Mouse (Mus musculus) limb, embryonic 14.5 days (tissue): ENCODE data around the gene Gna12. TPM values are rescaled to one million over a fixed set of nuclear protein-coding genes. Genes with fewer than 3 reads are reported as not detected.

Experiments used
- ATAC-seq: fragments of 200-750 bp; cut with Nextera tagmentation; 2 replicates; pipeline ENCODE4 v1.8.0; 2017; ENCODE audit warnings: low read depth, moderate number of reproducible peaks, moderate TSS enrichment; ENCODE audit not compliant: low FRiP score
- DNase-seq: peaks from one replicate; pipeline ENCODE4 v3.0.0-alpha.2; 2015; ENCODE audit warnings: low spot score
- H3K27ac ChIP-seq: fragments of 300-500 bp; sonication (generic); replicated peaks from 2 replicates; pipeline ENCODE4 v1.5.1; 2014; ENCODE audit warnings: low read depth, mild to moderate bottlenecking, low read length, moderate library complexity, mixed read lengths
- H3K27me3 ChIP-seq: fragments of 300-500 bp; sonication (generic); 2 replicates; pipeline ENCODE4 v1.6.1; 2014; ENCODE audit warnings: low read length, mixed read lengths; ENCODE audit not compliant: control insufficient read depth, insufficient read depth
- H3K36me3 ChIP-seq: fragments of 300-500 bp; sonication (generic); 2 replicates; pipeline ENCODE4 v1.6.1; 2014; ENCODE audit warnings: mild to moderate bottlenecking, low read length, moderate library complexity, mixed read lengths; ENCODE audit not compliant: control insufficient read depth, insufficient read depth
- H3K4me1 ChIP-seq: fragments of 300-500 bp; sonication (generic); 2 replicates; pipeline ENCODE4 v1.6.1; 2014; ENCODE audit warnings: antibody characterized with exemption, low read length, mixed read lengths; ENCODE audit not compliant: control insufficient read depth, insufficient read depth
- H3K4me2 ChIP-seq: fragments of 300-500 bp; sonication (generic); replicated peaks from 2 replicates; pipeline ENCODE4 v1.6.1; 2014; ENCODE audit warnings: low read depth, mild to moderate bottlenecking, low read length, moderate library complexity; ENCODE audit not compliant: severe bottlenecking
- H3K4me3 ChIP-seq: fragments of 300-500 bp; sonication (generic); replicated peaks from 2 replicates; pipeline ENCODE4 v1.5.1; 2014; ENCODE audit warnings: low read length
- H3K9ac ChIP-seq: fragments of 300-500 bp; sonication (generic); 2 replicates; pipeline ENCODE4 v1.6.1; 2014; ENCODE audit warnings: mild to moderate bottlenecking, low read depth, low read length, moderate library complexity; ENCODE audit not compliant: severe bottlenecking
- H3K9me3 ChIP-seq: fragments of 300-500 bp; sonication (generic); 2 replicates; pipeline ENCODE4 v1.6.1; 2016; ENCODE audit warnings: low read length; ENCODE audit not compliant: control insufficient read depth
- POLR2A ChIP-seq: fragments of 200-500 bp; IDR thresholded peaks from 2 replicates; pipeline ENCODE4 v1.8.0; 2012; ENCODE audit warnings: inconsistent platforms, mild to moderate bottlenecking, moderate library complexity, borderline replicate concordance; ENCODE audit not compliant: insufficient read depth, insufficient read length; ENCODE audit errors: extremely low read depth
- WGBS: fragments of 180-500 bp; shearing (Covaris S2); extraction: QIAGEN DNeasy Blood & Tissue Kit; methylation state at CpG from one replicate; pipeline ENCODE4 v1.1.7; 2014; 5-methylcytosine and 5-hydroxymethylcytosine counted together
- polyA plus RNA-seq, 2 experiments: library from polyadenylated mRNA; depleted of rRNA in 1 of 2; stranded (reverse) in 1 of 2; unstranded in 1 of 2; fragments of >200 nt; fragmentation: Nextera tagmentation in 1 of 2; extraction: Ambion mirVana in 1 of 2; gene quantifications; 2 replicates each; pipeline versions ENCODE4 v1.2.1 to v1.2.3; 2012 to 2014

Gna12 gene
- polyA plus RNA-seq, 2 experiments, result 46.7 to 63.8 TPM

DNA sequence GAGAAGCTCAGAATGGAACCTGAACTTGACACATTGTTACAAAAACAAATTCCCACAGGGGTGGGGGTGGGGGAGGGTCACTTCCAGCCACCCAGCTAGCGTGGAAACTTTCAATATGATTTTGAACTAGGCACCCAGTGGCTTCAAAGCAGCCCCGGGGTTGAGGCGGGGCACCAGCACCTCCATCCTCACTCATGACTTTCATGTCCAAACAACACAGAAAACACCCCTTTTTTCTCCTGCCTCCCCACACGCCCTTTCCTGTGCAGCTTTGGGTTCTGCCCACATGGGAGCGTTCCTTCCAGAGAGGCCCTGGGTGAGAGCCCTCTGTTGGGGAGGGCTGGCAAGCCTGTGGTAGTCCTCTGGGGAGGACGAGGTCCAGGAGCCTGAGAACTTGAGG lies 41.0 kb upstream of the Gna12 start:
- 66% methylated on average over 6 of the region's 6 CpGs for WGBS
- Histone ChIP-seq H3K36me3 (no peaks in the 10 kb centered on the region), H3K9me3 (no peaks in the 10 kb centered on the region), H3K27ac (no peak overlapping the region), H3K27me3 (no peaks in the 10 kb centered on the region; the same call in 1 of the 2 replicates), H3K4me2 (no peak overlapping the region), H3K4me1 (peaks cover 23% of the 10 kb centered on the region), H3K4me3 (no peak overlapping the region), H3K9ac (no peak overlapping the region)
- no peak for TF ChIP-seq POLR2A
- no peak for DNase-seq
- ATAC-seq, result no peak

DNA sequence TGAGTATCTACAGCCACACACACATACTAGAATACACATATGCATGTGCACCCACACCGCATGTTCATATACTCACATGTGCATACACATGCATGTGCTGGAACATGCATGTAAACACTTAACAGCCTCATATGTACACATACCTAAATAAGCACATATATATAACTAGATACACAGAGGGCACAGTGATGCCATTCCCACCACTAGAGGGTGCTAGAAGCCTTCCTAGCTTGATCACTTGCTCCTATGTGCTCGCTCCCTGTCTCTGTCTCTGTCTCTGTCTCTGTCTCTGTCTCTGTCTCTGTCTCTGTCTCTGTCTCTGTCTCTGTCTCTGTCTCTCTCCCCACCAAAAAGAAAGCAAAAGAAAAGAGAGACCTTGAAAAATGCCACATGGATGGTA lies 38.8 kb upstream of the Gna12 start:
- Histone ChIP-seq H3K4me1 (peaks cover 23% of the 10 kb centered on the region), H3K27me3 (no peaks in the 10 kb centered on the region; the same call in 1 of the 2 replicates), H3K36me3 (no peaks in the 10 kb centered on the region), H3K9me3 (no peaks in the 10 kb centered on the region), H3K27ac (no peak overlapping the region), H3K4me3 (no peak overlapping the region), H3K4me2 (no peak overlapping the region), H3K9ac (no peak overlapping the region)
- ATAC-seq (no peak), DNase-seq (peak; percentile 89)
- WGBS, result 63% methylated on average over 2 of the region's 2 CpGs
- no peak for TF ChIP-seq POLR2A

DNA sequence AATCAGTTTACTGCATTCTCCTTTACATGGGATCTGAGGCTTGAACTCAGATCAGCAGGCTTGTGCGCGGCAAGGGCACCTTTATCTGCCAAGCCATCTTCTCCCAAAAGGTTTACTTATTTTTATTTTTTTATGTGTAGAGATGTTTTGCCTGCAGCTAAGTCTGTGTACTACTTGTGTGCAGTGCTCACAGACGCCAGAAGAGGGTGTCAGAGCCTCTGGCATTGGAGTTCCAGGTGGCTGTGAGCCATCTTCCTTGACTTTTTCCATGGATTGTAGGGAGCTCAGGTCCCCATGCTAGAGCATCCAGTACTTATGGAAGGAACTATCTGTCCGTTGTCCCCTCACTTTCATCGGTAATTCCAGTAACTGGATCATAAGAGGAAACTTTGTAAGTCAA lies 29.5 kb upstream of the Gna12 start:
- Histone ChIP-seq H3K36me3 (no peaks in the 10 kb centered on the region), H3K9ac (no peak overlapping the region), H3K4me3 (no peak overlapping the region), H3K27ac (no peak overlapping the region), H3K4me2 (no peak overlapping the region), H3K4me1 (peaks cover 5% of the 10 kb centered on the region), H3K9me3 (no peaks in the 10 kb centered on the region), H3K27me3 (no peaks in the 10 kb centered on the region)
- WGBS, result 79% methylated on average over 5 of the region's 5 CpGs
- ATAC-seq (no peak), DNase-seq (no peak)
- no peak for TF ChIP-seq POLR2A

DNA sequence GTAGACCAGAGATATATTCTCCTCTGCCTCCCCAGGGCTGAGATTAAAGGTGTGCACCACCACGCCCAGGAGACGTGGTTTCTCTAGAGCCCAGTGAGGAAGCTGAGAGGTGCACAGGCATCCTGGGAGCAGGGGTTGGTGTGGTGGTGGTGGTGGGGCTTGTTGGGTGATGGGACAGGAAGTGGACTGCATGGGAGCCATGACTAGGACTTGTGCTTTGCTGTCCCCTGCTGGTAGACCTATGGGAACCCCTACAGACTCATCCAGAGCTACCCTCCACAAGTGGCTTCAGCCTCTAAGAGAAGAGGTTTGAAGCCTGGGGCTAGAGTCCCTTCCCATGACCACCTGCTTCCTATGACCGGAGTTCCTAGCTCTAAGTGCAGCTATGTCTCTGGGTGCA lies 28.1 kb upstream of the Gna12 start:
- 72% methylated on average over 3 of the region's 3 CpGs for WGBS
- DNase-seq (no peak), ATAC-seq (no peak)
- no peak overlapping the region for H3K4me3 ChIP-seq
- no peak overlapping the region for H3K9ac ChIP-seq
- no peak overlapping the region for H3K27ac ChIP-seq
- H3K4me1 ChIP-seq, result peaks cover 5% of the 10 kb centered on the region
- H3K4me2 ChIP-seq, result no peak overlapping the region
- no peaks in the 10 kb centered on the region for H3K9me3 ChIP-seq
- H3K36me3 ChIP-seq, result no peaks in the 10 kb centered on the region
- TF ChIP-seq POLR2A, result no peak
- H3K27me3 ChIP-seq, result no peaks in the 10 kb centered on the region

DNA sequence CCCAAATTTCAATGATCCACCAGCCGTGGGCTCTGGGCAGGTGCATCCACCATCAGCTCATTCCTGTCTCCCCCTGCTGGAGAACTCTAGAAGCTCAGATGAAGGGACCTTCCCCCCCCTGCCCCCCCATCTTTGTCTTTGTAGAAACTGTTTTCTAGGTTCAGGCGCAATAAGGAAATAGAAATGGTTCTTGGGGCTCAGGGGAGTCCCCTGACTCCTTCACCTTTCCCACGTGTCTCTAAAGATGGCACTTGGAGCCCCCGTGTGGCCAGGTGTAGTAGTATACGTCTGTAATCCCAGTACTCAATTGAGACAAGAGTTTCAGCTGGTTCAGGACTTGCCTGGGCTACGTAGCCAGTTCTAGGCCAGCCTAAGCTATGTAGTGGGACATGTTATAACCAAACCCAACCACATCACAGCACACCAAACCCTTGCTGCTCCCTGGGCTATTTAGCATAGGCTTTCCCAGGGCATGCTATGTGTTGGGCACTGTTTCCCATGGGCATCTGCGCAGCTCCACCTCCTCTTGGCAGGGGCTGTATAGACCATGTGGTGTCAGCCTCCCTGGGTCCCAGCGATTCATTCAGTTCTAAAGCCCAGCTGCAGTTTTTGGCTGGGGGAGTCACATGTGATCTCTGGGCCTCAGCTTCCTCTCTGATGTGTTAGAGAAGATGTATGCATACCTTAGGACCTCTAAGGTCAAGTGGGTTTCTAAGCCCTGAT lies 27.4 kb upstream of the Gna12 start:
- WGBS, result 60% methylated on average over 8 of the region's 8 CpGs
- ATAC-seq, result no peak

More for the DNA sequence above, 27.4 kb upstream of the Gna12 start:
- no peak overlapping the region for H3K4me2 ChIP-seq
- H3K27ac ChIP-seq, result no peak overlapping the region
- H3K27me3 ChIP-seq, result no peaks in the 10 kb centered on the region
- peaks cover 5% of the 10 kb centered on the region for H3K4me1 ChIP-seq
- DNase-seq, result no peak
- no peaks in the 10 kb centered on the region for H3K36me3 ChIP-seq
- TF ChIP-seq POLR2A, result no peak
- H3K4me3 ChIP-seq, result no peak overlapping the region
- H3K9me3 ChIP-seq, result no peaks in the 10 kb centered on the region
- H3K9ac ChIP-seq, result no peak overlapping the region
